Mouse (Mus musculus): ENCODE results near the gene Lrrc8d.

Lrrc8d gene

DNA sequence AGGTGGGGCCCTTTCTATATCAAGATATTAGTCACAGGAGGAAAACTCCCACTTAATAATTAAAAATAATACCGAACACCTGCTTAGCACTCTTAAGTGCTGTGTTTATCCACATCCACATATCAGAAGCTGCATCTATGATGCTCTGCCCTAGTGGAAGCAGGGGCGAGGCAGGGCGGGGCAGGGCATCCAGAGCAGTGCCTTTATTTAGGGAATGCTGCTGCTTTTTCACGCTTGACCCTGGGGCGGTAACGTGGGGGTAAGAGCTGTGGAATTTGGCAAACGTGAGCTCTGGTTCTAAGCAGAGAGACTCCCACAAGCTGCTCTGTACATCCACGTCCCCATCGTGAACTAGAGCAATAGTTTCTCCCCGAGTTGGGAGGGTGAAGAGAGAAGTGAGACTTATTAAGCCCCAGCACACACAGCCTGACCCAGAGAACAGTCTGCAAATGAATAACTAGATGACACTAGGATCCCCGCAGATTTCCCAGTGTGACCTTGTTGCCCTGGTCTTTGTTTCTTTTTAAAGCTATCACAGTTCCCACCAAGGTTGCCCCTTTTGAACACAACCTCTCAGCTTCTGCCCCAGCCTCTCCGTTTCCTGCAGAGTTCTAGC, 77.3 kb downstream of the Lrrc8d start:
- DNase-seq = peak; percentile 66

DNA sequence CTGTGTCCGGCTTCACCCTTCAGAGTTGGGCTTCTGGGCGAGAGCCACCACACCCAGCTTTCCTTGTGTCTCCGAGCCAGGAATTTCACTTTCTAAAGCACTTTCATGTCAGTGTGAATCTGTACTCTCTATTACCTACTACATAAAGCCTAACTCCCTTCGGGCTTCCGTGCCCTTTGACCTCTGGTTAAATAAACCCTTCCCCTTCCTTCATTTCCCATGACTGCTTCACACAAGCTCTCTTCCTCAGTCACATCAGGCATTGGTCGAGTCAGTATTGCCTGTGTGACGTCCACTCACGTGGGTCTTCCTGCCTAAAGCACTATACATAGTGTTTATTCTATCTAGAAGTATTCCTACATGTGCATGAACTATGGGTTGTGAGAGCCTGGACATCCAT, 77.9 kb downstream of the Lrrc8d start:
- DNase-seq = no peak

DNA sequence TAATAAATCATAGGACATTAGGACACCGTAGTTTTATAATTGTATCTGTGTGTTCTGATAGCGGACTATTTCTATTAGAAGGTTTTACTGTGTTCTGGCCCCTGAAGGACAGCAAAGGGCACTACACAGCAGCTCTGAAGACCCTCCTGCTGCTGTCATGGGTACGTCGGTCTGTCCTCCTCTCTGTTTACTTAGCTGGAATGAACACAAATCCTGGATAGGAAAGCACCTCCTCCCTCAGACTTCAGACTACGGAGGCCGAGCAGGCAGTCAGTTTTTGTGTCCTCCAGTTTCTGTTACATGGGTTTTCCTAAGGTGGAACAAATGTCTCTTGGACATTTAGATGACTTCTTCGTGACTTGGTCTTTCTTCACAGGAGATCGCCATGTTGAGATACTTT, 78.4 kb downstream of the Lrrc8d start:
- DNase-seq = no peak

DNA sequence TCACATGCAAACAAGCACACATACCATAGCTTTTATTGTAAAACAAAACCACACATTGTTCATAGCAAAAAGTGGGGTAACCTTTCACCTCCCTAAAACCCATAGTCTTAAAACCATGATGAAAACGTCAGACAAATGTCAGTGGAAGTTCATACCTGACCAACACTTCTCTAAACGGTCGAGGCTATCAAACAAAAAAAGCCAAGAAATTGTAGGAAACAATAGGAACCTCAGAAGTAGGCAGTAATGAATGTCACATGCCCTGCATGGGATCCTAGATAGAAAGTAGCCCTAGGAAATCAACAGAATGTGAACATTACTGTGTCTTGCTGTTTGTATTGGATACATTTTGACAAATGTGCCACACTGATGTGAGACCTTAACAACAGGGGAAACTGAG, 79.0 kb downstream of the Lrrc8d start:
- DNase-seq = no peak

DNA sequence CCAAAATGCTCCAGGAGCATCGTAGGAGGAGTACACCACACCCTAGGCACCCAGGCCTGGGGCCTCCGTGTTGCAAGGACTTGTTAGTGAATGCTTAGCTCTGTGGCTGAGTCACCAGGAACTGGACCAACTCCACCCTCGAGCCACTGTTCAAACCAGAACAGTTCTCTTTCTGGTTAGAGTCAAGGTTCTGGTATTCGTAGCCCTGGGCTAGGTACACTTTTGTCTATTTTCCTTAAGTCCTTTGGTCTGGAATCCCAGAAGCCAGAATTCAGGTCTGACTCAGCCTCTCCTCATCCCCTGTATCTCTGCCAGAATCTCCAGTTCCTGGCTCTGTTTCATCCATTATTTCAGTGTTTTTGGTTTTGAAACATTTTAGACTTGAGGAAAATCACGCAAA, 79.6 kb downstream of the Lrrc8d start:
- no peak for DNase-seq

DNA sequence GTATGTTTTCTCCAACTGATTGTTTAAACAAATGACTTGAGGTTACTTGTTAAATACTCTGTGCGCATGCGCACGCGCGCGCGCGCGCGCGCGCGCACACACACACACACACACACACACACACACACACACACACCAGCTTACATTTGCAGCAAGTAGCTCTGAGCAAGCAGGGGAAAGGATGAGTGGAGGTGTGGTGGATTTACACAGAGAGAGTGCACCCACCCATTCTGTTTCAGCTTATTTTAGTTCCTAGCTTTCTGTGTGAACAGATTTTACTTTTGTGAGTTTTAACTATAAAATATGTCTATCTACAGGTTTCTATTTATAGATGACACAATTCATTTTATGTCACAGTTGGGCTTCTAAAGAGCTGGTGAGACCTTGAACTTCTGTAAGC, 84.1 kb downstream of the Lrrc8d start:
- no peak for DNase-seq

DNA sequence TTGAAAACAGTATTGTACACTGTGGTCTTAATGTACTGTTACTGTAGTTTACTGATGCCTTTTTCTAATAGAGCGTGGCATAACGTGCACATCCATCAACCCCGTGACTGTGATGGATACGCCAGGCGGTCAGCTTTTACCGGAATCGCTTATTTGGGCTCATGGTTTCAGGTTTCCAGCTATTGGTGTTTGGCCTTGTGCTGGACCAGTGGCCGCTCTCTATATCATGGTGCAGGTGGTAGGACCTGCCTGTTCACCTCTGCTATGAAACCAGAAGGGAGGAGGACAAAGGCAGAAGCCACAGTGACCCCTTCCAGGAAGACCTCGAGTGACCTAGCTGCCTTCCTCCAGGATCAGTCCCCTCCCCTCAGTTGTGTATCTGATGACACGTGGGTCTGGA, 85.0 kb downstream of the Lrrc8d start:
- DNase-seq = no peak

DNA sequence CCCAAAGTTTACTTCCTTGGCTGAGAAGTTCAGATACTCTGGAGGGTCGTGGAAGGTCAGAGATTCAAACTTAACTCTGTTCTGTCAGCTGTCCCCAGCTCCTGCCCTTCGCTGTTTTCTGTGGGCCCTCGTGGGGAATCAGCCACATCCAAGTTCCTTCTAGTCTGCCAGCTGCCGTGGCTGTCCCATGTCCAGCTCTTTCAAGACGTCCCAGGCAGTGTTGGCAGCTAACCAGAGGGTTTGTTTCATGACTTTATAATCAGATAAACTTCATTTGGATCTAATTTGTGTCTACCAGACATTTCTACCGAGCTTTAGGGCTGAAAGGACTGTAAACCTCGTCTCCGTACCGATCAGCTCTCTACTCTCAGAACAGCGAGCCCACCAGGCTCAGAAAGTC, 87.8 kb downstream of the Lrrc8d start:
- DNase-seq = no peak

DNA sequence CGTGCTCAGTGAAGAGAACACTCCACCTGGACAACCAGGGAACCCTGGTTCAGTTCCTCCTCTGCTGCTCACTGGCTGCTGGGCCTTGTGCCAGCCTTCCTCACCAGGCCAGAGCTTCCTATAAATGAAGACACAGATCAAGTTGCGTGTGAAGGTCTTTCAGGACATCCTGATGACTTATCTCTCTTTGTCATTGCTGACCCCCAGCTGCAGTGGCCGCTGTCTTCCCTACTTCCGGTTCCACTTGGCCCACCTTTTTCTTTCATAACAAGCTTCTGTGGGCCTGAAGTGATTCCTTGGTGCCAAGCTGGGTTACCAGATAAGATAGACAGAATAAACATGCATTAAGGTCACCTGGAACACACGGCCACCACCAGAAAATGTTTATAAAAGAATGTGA, 90.0 kb downstream of the Lrrc8d start:
- no peak for DNase-seq

DNA sequence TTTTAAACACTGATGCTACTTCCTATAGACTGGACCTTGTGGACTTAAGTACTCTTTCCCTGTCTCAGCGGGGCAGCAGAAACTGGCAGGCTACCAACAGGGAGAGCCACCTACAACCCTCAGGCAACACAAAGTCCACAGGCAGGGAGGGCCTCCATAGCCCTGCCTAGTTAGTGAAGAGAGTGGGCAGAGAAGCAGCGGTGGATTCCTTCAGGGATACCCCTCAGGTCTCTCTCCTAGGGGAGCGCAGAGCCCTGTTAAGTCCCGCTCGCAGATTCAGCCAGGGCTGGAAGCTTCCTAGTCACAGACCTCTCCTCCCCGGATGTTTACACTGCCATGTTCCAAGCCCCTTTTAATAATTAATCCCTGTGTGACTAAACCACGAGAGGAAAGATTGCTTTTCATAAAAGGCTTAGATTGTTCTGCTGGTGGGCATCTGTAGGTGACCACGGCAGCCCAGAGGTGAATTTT, 92.6 kb downstream of the Lrrc8d start:
- DNase-seq = peak; percentile 90

DNA sequence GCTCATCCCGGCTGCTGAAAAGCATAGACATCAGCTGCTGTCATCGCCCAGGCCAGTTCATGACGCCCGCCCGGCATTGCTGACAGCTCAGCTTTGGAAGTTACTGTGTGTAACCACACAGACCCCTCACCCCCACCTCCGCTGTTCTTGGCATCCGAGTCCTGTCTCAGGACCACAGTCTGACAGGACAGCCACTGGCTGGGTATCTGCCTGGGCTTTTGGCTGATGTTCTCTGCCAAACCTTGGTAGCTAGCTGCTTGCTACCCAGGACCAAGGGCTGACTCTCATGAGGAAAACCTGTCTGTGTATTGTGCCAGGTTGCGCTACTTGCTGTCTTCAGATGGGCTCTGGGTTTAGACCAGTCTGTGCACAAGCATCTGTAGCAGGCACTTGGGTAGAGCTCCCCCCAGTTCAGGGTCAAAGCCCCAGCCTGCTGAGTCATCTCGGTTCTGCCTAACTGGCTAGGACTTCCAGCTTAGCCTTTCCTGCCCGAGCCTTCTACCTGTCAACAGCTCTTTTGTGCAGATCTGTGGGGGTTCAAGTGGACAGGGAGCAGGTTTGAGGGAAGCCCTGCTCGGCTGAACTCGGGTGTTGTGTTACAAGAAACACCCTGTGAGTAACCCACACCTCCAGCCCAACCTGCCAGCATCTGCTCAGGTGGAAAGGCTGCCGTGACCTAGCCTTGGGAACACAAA, 93.2 kb downstream of the Lrrc8d start:
- peak; percentile 94 for DNase-seq

DNA sequence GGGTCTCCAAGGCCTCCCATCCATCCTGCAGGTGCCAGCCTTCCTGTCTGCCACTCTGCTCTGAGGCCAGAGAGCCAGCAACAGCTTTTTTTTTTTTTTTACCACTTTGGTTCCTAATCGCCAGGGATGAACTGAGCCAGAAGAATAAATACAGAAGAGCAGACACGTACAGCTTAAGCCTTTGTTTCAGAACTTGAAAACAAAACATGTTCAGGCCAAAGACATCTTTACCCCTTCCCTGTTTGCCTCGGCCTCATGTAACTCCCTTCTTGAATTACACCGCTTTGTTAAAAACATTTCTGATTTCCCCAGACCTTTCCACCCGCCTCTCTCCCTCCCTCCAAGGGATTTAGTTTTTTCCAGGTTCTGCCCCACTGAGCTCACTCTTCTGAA, 93.8 kb downstream of the Lrrc8d start:
- DNase-seq = no peak

DNA sequence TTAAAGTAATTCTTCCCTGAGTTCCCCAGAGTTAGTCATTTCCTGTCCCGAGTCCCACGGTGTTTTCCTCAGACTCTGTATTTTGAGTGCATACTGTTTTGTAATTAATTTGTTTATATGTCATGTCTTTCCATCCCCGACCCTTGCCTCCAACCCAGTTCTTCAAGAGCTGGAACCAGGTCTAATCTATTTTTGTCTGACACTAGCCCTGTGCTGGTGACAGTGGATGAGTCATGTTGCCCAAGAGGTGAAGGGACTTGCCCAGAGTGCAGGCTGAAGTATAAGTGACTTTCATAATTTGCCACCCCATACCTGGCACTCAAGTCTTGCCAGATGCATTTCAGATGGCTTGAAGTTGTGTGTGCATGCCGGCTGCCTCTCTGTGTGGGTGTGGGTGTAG, 98.7 kb downstream of the Lrrc8d start:
- no peak for DNase-seq

DNA sequence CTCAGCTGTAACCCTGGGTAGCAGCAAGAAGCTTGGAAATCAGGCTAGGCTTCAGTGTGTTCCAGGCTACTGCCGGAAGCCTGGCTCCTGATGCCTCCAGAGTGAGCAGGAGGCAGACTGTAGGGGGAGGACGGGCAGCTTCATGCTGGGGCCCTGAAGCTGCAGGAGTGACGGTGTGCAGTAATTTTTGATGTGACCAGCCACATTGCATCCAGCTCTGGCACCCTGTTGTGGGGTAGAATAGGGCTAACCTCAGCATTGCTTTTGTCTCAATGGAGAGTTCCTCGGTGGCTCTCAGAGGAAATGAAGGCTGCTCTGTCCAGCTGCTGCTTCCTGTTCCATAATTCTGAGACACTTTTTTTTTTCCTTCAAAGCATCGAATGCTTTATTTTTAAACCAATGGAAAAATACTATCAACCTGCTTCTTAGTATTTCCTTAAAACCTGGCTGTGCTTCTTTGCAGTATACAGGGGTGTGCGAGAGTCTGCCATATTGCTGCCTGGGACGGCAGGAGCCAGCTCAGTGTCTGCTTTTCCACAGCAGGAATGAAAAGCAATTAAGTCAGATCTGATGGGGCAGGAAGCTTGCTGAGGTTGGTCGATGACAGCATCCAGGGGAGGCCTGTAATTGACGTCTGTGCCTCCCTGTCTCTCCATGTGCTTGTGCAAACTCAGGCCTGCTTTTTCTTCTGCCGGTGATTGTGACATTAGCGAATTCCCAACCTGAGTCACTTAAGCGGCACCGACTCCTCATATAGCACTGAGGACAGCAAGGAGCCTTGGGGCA, 100.3 kb downstream of the Lrrc8d start:
- DNase-seq = peak; percentile 40

DNA sequence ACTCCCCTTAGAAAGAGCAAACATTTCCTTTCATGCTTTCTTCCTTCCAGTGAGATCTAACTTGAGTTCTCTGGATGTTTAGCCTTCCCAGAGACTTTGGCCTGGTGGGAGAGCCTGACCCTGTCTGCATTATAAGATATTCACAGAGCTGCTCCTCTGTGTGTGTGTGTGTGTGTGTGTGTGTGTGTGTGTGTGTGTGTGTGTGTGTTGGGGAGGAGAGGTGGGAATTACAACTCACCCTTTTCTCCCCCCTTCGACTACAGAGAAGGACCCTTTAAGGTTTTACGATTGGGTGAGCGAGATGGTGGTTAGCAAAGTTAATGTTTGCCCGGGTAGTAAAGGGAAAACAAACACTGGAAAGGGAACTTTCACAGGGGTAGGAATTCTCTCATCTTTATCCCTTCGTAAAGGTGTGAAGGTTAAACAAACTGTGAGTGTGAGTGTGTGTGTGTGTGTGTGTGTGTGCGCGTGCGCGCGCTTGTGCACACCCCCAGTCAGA, 101.3 kb downstream of the Lrrc8d start:
- DNase-seq = peak; percentile 81

DNA sequence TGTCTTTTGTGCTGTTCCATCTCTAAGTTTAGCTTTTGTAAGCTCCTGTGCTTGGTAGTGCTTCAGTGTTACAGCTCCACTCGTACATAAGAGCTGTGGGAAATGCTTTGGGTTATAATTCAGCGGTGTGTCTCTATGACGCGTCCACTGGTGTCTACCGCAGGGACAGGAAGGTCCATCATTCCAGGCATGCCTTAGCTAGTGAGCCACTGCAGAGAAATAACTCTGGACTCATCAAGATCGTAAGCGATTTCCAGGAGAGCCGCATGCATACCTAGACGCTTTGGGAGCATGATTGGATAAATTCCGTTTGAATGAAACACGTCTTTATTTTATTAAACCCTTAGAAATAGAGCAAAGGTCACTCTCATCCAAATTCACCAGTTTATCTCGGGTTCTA, 106.2 kb downstream of the Lrrc8d start:
- DNase-seq = no peak

DNA sequence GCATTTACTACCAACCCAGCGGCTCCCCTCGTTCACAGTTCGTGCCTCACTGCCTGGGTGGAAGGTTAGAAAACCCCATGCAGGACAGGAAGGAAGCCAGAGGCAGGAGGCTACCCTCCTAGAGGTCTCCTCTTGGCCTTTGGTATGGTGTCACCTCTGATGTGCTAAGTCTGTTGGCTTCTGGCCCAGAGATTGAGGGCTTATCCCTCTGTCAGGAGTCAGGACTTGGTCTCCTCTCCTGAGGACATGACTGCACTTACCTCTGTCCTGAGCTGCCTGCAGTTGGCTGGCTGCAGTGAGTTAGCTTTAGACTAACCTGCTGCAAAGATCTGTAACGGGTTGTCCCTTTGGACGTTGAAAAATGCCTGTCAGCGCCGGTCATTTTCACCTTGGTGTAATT, 107.7 kb downstream of the Lrrc8d start:
- DNase-seq = peak; percentile 71

DNA sequence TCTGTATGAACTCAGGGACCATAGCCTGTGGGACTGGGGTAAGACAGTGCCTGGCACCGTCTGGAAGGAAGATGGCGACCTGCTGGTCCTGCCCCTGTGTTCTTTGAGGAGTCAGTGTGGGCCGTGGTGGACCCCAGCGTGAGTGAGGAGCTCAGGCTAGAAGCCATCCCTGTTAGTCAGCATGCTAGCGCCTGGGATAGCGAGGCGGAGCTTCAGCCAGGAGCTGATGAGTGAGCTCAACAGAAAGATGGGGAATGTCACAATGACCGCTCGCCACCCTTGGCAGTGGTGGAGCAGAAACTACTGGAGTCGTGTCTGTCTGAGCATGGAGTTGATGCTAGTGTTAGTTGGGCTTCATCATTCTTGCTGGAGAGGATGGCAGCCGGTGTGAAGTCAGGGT, 109.3 kb downstream of the Lrrc8d start:
- no peak for DNase-seq

DNA sequence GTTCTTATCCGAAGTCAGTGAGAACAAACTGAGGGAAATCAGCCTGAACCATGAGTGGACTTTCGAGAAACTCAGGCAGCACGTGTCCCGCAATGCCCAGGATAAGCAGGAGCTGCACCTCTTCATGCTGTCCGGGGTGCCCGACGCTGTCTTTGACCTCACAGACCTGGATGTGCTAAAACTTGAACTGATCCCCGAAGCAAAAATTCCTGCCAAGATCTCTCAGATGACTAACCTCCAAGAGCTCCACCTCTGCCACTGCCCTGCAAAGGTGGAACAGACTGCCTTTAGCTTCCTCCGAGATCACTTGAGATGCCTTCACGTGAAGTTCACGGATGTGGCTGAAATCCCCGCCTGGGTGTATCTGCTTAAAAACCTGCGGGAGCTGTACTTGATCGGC, 113.3 kb downstream of the Lrrc8d start:
- DNase-seq = peak; percentile 82

DNA sequence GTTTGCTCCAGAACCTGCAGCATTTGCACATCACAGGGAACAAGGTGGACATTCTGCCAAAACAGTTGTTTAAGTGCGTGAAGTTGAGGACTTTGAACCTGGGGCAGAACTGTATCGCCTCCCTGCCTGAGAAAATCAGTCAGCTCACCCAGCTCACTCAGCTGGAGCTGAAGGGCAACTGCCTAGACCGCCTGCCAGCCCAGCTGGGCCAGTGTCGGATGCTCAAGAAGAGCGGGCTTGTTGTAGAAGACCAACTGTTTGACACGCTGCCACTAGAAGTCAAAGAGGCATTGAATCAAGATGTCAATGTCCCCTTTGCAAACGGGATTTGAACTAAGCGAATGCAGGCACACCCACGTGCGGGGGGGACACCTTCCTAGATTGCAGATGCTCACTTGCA, 114.2 kb downstream of the Lrrc8d start:
- DNase-seq = peak; percentile 86

DNA sequence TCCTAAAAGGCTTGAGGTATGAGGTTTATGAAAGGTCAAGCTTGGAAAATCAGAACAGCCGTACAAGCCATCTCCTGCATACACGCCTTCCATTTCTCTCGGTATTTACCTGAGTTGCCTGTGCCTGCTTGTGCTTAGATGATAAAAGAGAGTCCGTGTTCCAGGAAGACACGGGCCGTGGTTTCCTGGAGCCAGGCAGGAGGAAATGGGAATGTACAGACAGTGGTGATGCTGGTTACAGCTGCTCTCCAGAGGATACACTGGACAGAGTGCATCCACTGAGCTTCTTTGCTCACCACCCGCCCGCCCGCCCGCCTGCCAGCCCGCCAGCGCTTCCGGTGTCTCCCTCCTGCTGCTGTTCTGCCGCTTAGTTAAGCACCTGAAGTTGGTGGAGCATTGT, 116.3 kb downstream of the Lrrc8d start:
- no peak for DNase-seq

DNA sequence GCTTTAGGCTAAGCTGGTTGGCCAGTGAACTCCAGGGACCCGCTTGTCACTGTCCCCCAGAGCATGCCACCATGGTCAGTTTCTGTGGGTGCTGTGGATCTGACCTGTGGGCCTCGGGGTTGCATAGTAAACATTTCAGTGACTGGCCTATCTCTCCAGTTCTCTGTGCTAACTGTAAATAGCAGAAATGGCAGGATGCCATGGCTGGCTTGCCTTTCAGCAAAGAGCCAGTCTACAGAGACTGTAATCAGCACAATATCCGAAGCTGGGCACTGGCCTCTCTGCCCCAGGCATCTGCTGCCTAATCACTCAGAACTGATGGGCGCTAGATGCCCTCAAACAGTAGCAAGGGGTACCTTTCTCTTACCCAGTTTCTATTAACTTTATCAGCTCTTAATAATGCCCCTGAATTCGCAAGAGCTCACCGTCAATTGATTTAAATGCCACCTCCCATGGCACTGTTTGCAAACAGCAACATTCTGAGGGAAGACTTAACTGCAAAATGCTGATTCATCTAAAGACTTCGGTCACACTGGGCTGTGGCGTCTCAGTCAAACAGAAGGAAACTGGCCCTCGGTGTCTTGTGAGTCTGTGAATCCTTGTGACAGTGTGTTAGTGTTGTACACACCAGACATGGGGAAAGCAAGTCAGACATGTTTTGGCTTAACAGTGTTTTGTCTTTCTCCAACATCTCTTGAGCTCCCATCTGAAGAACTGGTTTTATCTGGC, 117.6 kb downstream of the Lrrc8d start:
- DNase-seq = peak; percentile 74

DNA sequence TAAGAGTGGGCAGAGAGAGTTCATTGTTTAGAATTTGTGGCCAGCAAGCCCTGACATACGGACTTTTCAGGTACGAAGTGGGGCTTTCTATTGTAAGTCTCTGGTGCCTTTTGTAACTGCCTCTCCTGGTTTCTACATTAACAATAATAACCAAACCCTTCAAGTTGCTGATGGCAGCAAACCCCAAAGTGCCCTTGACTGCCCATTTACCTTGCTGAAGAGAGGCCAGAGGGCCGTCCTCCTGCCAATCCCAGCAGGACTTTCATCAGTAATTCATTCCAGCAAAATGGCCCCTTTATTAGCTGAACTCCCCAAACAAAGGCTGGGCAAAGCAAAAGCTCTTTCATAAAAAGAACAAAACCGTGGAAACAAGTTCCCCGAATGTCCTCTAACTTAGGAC, 118.6 kb downstream of the Lrrc8d start:
- peak; percentile 79 for DNase-seq

All from kidney, adult 9 months (tissue).